Mouse (Mus musculus) liver, embryonic 13.5 days (tissue): ENCODE measurements around the gene Anxa4. TPM values are rescaled to one million over a fixed set of nuclear protein-coding genes. Genes with fewer than 3 reads are reported as not detected.

Experiments used
- ATAC-seq: fragments of 200-750 bp; cut with Nextera tagmentation; 2 replicates; pipeline ENCODE4 v1.8.0; 2017; ENCODE audit warnings: low read depth, mild to moderate bottlenecking, moderate number of reproducible peaks, moderate library complexity
- DNase-seq: peaks from one replicate; pipeline ENCODE4 v3.0.0; 2022
- H3K27ac ChIP-seq: fragments of 300-500 bp; sonication (generic); 2 replicates; pipeline ENCODE4 v1.5.1; 2015; ENCODE audit warnings: moderate library complexity, mild to moderate bottlenecking, inconsistent platforms
- H3K27me3 ChIP-seq: fragments of 300-500 bp; sonication (generic); 2 replicates; pipeline ENCODE4 v1.6.1; 2015; ENCODE audit warnings: mild to moderate bottlenecking, inconsistent platforms
- H3K36me3 ChIP-seq: fragments of 300-500 bp; sonication (generic); 2 replicates; pipeline ENCODE4 v1.6.1; 2015; ENCODE audit warnings: mild to moderate bottlenecking, inconsistent platforms
- H3K4me1 ChIP-seq: fragments of 300-500 bp; sonication (generic); replicated peaks from 2 replicates; pipeline ENCODE4 v1.6.1; 2015; ENCODE audit warnings: inconsistent platforms
- H3K4me2 ChIP-seq: fragments of 300-500 bp; sonication (generic); 2 replicates; pipeline ENCODE4 v1.6.1; 2015; ENCODE audit warnings: inconsistent platforms, mild to moderate bottlenecking, moderate library complexity
- H3K4me3 ChIP-seq: fragments of 300-500 bp; sonication (generic); replicated peaks from 2 replicates; pipeline ENCODE4 v1.5.1; 2015; ENCODE audit warnings: mild to moderate bottlenecking, inconsistent platforms
- H3K9ac ChIP-seq: fragments of 300-500 bp; sonication (generic); 2 replicates; pipeline ENCODE4 v1.6.1; 2015; ENCODE audit warnings: mild to moderate bottlenecking, inconsistent platforms
- H3K9me3 ChIP-seq: fragments of 300-500 bp; sonication (generic); replicated peaks from 2 replicates; pipeline ENCODE4 v1.6.1; 2016; ENCODE audit warnings: inconsistent platforms
- WGBS: fragments of 180-500 bp; shearing (Covaris S2); methylation state at CpG from one replicate; pipeline ENCODE4 v1.1.7; 2015; ENCODE audit not compliant: insufficient replicate concordance; 5-methylcytosine and 5-hydroxymethylcytosine counted together
- polyA plus RNA-seq: library from polyadenylated mRNA; unstranded; fragments of >200 nt; fragmentation: Nextera tagmentation; extraction: Ambion mirVana; gene quantifications from 2 replicates; pipeline ENCODE4 v1.2.1, GENCODE M21; 2015

Gene Anxa4
- polyA plus RNA-seq, 1 experiment from 2014 or later = 28.1 TPM

- H3K4me1 ChIP-seq = no peaks in the 10 kb centered on the region
- H3K27ac ChIP-seq = no peak overlapping the region
- no peak overlapping the region for H3K4me3 ChIP-seq
- ATAC-seq (no peak), DNase-seq (no peak)
- H3K9me3 ChIP-seq = no peaks in the 10 kb centered on the region
- H3K9ac ChIP-seq = no peak overlapping the region
- H3K4me2 ChIP-seq = no peak overlapping the region
- WGBS = 77% methylated on average over 8 of the region's 8 CpGs
- H3K36me3 ChIP-seq = no peaks in the 10 kb centered on the region
- no peaks in the 10 kb centered on the region for H3K27me3 ChIP-seq
Measured at GRCm38 (mm10) chr6:86776001-86776705, 17.2 kb downstream of the Anxa4 start.

GRCm38 (mm10) chr6:86774937-86775336 lies 18.4 kb downstream of the Anxa4 start:
- no peaks in the 10 kb centered on the region for H3K27me3 ChIP-seq
- H3K4me3 ChIP-seq = no peak overlapping the region
- no peak overlapping the region for H3K9ac ChIP-seq
- no peaks in the 10 kb centered on the region for H3K36me3 ChIP-seq
- DNase-seq (no peak), ATAC-seq (no peak)
- H3K9me3 ChIP-seq = no peaks in the 10 kb centered on the region
- WGBS = 65% methylated on average over 6 of the region's 6 CpGs
- no peak overlapping the region for H3K27ac ChIP-seq
- no peaks in the 10 kb centered on the region for H3K4me1 ChIP-seq
- no peak overlapping the region for H3K4me2 ChIP-seq

- Histone ChIP-seq H3K36me3 (no peaks in the 10 kb centered on the region), H3K27me3 (no peaks in the 10 kb centered on the region), H3K27ac (no peak overlapping the region), H3K4me2 (no peak overlapping the region), H3K4me1 (no peaks in the 10 kb centered on the region), H3K4me3 (no peak overlapping the region), H3K9me3 (no peaks in the 10 kb centered on the region), H3K9ac (no peak overlapping the region)
- DNase-seq (no peak), ATAC-seq (no peak)
- 40% methylated on average over 4 of the region's 4 CpGs for WGBS
Measured at GRCm38 (mm10) chr6:86773830-86774229, 19.6 kb downstream of the Anxa4 start.

GRCm38 (mm10) chr6:86772631-86773030 lies 20.8 kb downstream of the Anxa4 start:
- DNase-seq (no peak), ATAC-seq (no peak)
- WGBS = 59% methylated on average over 7 of the region's 7 CpGs

GRCm38 (mm10) chr6:86768938-86769337 lies 24.4 kb downstream of the Anxa4 start:
- Histone ChIP-seq H3K36me3 (no peaks in the 10 kb centered on the region), H3K4me3 (no peak overlapping the region), H3K4me1 (0 out of 2 replicates have a peak, but pooled peaks cover 3% of the 10 kb centered on the region), H3K9me3 (no peaks in the 10 kb centered on the region), H3K4me2 (no peak overlapping the region), H3K27ac (no peak overlapping the region), H3K9ac (no peak overlapping the region), H3K27me3 (no peaks in the 10 kb centered on the region)
- no peak for ATAC-seq
- no peak for DNase-seq
- 62% methylated on average over 4 of the region's 4 CpGs for WGBS

More at GRCm38 (mm10) chr6:86772631-86773030, 20.8 kb downstream of the Anxa4 start:
- Histone ChIP-seq H3K36me3 (no peaks in the 10 kb centered on the region), H3K27me3 (no peaks in the 10 kb centered on the region), H3K4me3 (no peak overlapping the region), H3K4me1 (no peaks in the 10 kb centered on the region), H3K4me2 (no peak overlapping the region), H3K27ac (no peak overlapping the region), H3K9ac (no peak overlapping the region; the same call in 1 of the 2 replicates), H3K9me3 (no peaks in the 10 kb centered on the region)

GRCm38 (mm10) chr6:86768186-86768776 lies 25.1 kb downstream of the Anxa4 start:
- 67% methylated on average over 4 of the region's 4 CpGs for WGBS
- DNase-seq (no peak), ATAC-seq (no peak)
- Histone ChIP-seq H3K9ac (no peak overlapping the region), H3K27ac (no peak overlapping the region), H3K36me3 (no peaks in the 10 kb centered on the region), H3K4me1 (0 out of 2 replicates have a peak, but pooled peaks cover 3% of the 10 kb centered on the region), H3K27me3 (no peaks in the 10 kb centered on the region), H3K4me3 (no peak overlapping the region), H3K4me2 (no peak overlapping the region), H3K9me3 (no peaks in the 10 kb centered on the region)

- WGBS = 40% methylated on average over 3 of the region's 3 CpGs
- DNase-seq = no peak
Measured at GRCm38 (mm10) chr6:86767465-86767864, 25.9 kb downstream of the Anxa4 start.

GRCm38 (mm10) chr6:86765637-86766059 lies 27.7 kb downstream of the Anxa4 start:
- WGBS = 43% methylated on average over 6 of the region's 6 CpGs
- Histone ChIP-seq H3K27ac (peak overlapping the region; percentile 61), H3K4me2 (peak overlapping the region; percentile 1; the same call in 1 of the 2 replicates)

More at GRCm38 (mm10) chr6:86767465-86767864, 25.9 kb downstream of the Anxa4 start:
- no peak for ATAC-seq
- no peaks in the 10 kb centered on the region for H3K36me3 ChIP-seq
- no peak overlapping the region for H3K9ac ChIP-seq
- H3K4me1 ChIP-seq = 0 out of 2 replicates have a peak, but pooled peaks cover 3% of the 10 kb centered on the region
- no peak overlapping the region for H3K27ac ChIP-seq
- H3K4me2 ChIP-seq = no peak overlapping the region
- no peaks in the 10 kb centered on the region for H3K9me3 ChIP-seq
- no peaks in the 10 kb centered on the region for H3K27me3 ChIP-seq
- no peak overlapping the region for H3K4me3 ChIP-seq

GRCm38 (mm10) chr6:86754105-86754863 lies 39.1 kb downstream of the Anxa4 start:
- Histone ChIP-seq H3K27ac (no peak overlapping the region), H3K27me3 (no peaks in the 10 kb centered on the region), H3K4me1 (peaks cover 14% of the 10 kb centered on the region), H3K9me3 (no peaks in the 10 kb centered on the region), H3K36me3 (peaks cover 12% of the 10 kb centered on the region), H3K4me3 (no peak overlapping the region), H3K4me2 (no peak overlapping the region), H3K9ac (no peak overlapping the region)
- DNase-seq = no peak
- 70% methylated on average over 10 of the region's 10 CpGs for WGBS
- ATAC-seq = no peak

More at GRCm38 (mm10) chr6:86765637-86766059, 27.7 kb downstream of the Anxa4 start:
- DNase-seq (no peak), ATAC-seq (peak; percentile 70)
- Histone ChIP-seq H3K36me3 (no peaks in the 10 kb centered on the region), H3K9me3 (no peaks in the 10 kb centered on the region), H3K27me3 (no peaks in the 10 kb centered on the region), H3K4me3 (no peak overlapping the region), H3K9ac (no peak overlapping the region), H3K4me1 (0 out of 2 replicates have a peak, but pooled peaks cover 3% of the 10 kb centered on the region)

GRCm38 (mm10) chr6:86752843-86753485 lies 40.4 kb downstream of the Anxa4 start:
- no peak for ATAC-seq
- H3K36me3 ChIP-seq = peaks cover 12% of the 10 kb centered on the region
- H3K27me3 ChIP-seq = no peaks in the 10 kb centered on the region
- H3K27ac ChIP-seq = no peak overlapping the region
- DNase-seq = no peak
- 63% methylated on average over 5 of the region's 5 CpGs for WGBS
- no peak overlapping the region for H3K4me2 ChIP-seq
- no peaks in the 10 kb centered on the region for H3K9me3 ChIP-seq
- no peak overlapping the region for H3K9ac ChIP-seq
- peaks cover 15% of the 10 kb centered on the region for H3K4me1 ChIP-seq
- no peak overlapping the region for H3K4me3 ChIP-seq

GRCm38 (mm10) chr6:86750961-86751360 lies 42.4 kb downstream of the Anxa4 start:
- no peak overlapping the region for H3K4me2 ChIP-seq
- H3K9me3 ChIP-seq = no peaks in the 10 kb centered on the region
- H3K27ac ChIP-seq = no peak overlapping the region
- H3K4me3 ChIP-seq = no peak overlapping the region
- peaks cover 12% of the 10 kb centered on the region for H3K36me3 ChIP-seq
- 79% methylated on average over 4 of the region's 4 CpGs for WGBS
- H3K9ac ChIP-seq = no peak overlapping the region
- no peak for ATAC-seq
- no peaks in the 10 kb centered on the region for H3K27me3 ChIP-seq
- H3K4me1 ChIP-seq = peaks cover 8% of the 10 kb centered on the region
- no peak for DNase-seq
